Mouse (Mus musculus): Measurements from ENCODE around the gene Qrfpr. TPM values are rescaled to one million over a fixed set of nuclear protein-coding genes. Genes with fewer than 3 reads are reported as not detected.
A peak's percentile ranks its signal among the peaks of the same experiment; 100 is the strongest.

The Qrfpr gene
- not detected in 2 replicates for total RNA-seq (2021)
- long read RNA-seq, result 0 reads

- DNase-seq, result peak; percentile 6
These were observed at the start of gene Qrfpr for GRCm38 (mm10) chr3:36221743-36222682. Qrfpr (minus strand) TSS chr3:36222313.

- DNase-seq, result no peak
These were observed 41.8 kb upstream of the Qrfpr start for GRCm38 (mm10) chr3:36263873-36264272.

- no peak for DNase-seq
These were observed 41.2 kb upstream of the Qrfpr start for GRCm38 (mm10) chr3:36263265-36263664.

- no peak for DNase-seq
These were observed 28.5 kb upstream of the Qrfpr start for GRCm38 (mm10) chr3:36250585-36250984.

GRCm38 (mm10) chr3:36248446-36248845 is 26.3 kb upstream of the Qrfpr start:
- DNase-seq, result no peak

GRCm38 (mm10) chr3:36229941-36230340 is 7.8 kb upstream of the Qrfpr start:
- no peak for DNase-seq

- DNase-seq, result no peak
These were observed 5.1 kb upstream of the Qrfpr start for GRCm38 (mm10) chr3:36227246-36227645.

- DNase-seq, result no peak
These were observed 1.2 kb upstream of the Qrfpr start for GRCm38 (mm10) chr3:36223361-36223760.

- no peak for DNase-seq
These were observed 9.4 kb downstream of the Qrfpr start for GRCm38 (mm10) chr3:36212758-36213157.

- peak; percentile 13 for DNase-seq
These were observed 11.2 kb downstream of the Qrfpr start for GRCm38 (mm10) chr3:36210939-36211338.

- DNase-seq, result peak; percentile 18
These were observed 12.1 kb downstream of the Qrfpr start for GRCm38 (mm10) chr3:36209776-36210555.

GRCm38 (mm10) chr3:36207520-36208264 is 14.4 kb downstream of the Qrfpr start:
- no peak for DNase-seq

GRCm38 (mm10) chr3:36202932-36203331 is 19.2 kb downstream of the Qrfpr start:
- no peak for DNase-seq

GRCm38 (mm10) chr3:36201098-36201497 is 21.0 kb downstream of the Qrfpr start:
- DNase-seq, result no peak

- DNase-seq, result no peak
These were observed 32.9 kb downstream of the Qrfpr start for GRCm38 (mm10) chr3:36189243-36189642.

GRCm38 (mm10) chr3:36186510-36186909 is 35.6 kb downstream of the Qrfpr start:
- DNase-seq, result no peak

GRCm38 (mm10) chr3:36181519-36181918 is 40.6 kb downstream of the Qrfpr start:
- DNase-seq, result peak; percentile 60

GRCm38 (mm10) chr3:36173761-36174160 is 48.4 kb downstream of the Qrfpr start:
- peak; percentile 47 for DNase-seq

- no peak for DNase-seq
These were observed 50.8 kb downstream of the Qrfpr start for GRCm38 (mm10) chr3:36171348-36171747.

- no peak for DNase-seq
These were observed 51.4 kb downstream of the Qrfpr start for GRCm38 (mm10) chr3:36170670-36171210.

GRCm38 (mm10) chr3:36155268-36155667 is 66.8 kb downstream of the Qrfpr start:
- DNase-seq, result no peak
